Mouse (Mus musculus) thymus, postnatal 14 days (tissue): ENCODE results near the gene Npw.
"Not testable (repeated sequence)": the region's sequence is repeated elsewhere in the genome, so short reads cannot be mapped to it uniquely, and the experiment has no call there.

Source experiments
- DNase-seq: peaks from one replicate; pipeline ENCODE4 v3.0.0; 2021

Gene Npw

GRCm38 (mm10) chr17:24670246-24670844, 12.1 kb upstream of the Npw start:
- DNase-seq, result no peak

- DNase-seq, result peak; percentile 97
Measured at GRCm38 (mm10) chr17:24669545-24670245, 11.4 kb upstream of the Npw start, which contains the start of gene Zfp598. Gene Zfp598, plus strand, starts transcription at chr17:24669687.

GRCm38 (mm10) chr17:24669214-24669544, 10.9 kb upstream of the Npw start:
- DNase-seq, result not testable (repeated sequence)

- peak; percentile 65 for DNase-seq
Measured at GRCm38 (mm10) chr17:24667416-24667815, 9.2 kb upstream of the Npw start.

DNA sequence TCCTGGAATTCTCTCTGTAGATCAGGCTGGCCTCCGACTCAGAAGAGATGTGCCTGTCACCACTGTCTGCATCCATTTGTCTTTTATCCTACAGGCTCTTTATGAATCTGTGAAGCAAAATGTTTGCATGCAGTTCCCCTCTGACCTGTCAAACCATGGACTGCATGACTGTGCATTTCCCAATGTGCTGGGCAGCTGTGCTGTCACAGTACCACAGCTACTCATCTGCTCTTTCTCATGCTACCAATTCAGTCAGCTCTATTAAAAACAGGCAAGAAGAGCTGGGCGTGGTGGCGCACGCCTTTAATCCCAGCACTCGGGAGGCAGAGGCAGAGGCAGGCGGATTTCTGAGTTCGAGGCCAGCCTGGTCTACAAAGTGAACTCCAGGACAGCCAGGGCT, 8.8 kb upstream of the Npw start:
- DNase-seq, result not testable (repeated sequence)

DNA sequence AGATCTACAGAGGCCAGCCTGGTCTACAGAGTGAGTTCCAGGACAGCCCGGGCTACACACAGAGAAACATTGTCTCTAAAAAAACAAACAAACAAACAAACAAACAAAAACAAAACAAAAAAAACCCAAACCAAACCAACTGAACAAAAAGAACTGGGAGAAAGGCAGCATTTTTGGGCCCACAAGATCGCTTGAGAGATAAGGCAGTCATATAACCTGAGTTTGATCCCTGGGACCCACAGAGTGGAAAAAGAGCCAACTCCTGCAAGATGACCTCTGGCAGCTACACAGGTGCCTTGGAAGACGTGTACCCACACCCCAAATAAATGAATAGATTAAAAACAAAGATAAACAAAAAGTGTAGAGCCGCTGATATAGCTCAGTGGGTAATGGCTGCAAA, 3.3 kb downstream of the Npw start:
- no peak for DNase-seq

- DNase-seq, result peak; percentile 78
Measured at GRCm38 (mm10) chr17:24653967-24654710, 4.1 kb downstream of the Npw start.

DNA sequence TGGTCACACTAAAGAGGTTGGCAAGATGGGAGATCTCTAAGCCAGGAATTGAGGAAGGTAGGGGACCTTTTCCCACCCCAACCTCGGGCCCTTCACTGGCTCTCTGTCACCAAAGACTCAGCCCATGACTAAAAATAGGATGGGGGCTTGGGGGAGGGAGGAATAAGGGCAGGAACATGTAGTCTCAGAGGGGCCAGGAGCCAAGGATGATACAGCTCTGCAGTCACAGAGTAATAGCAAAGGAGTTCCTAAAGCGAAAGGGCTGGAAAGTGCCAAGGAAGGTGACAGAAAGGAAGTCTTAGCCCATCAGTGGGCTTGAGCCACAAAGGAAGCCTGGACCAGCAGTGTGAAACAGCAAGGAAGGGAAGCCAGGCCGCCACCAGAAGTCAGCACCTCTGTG, 6.4 kb downstream of the Npw start:
- DNase-seq, result no peak

GRCm38 (mm10) chr17:24650766-24651165, 7.5 kb downstream of the Npw start:
- DNase-seq, result no peak

- DNase-seq, result peak; percentile 51
Measured at GRCm38 (mm10) chr17:24650070-24650616, 8.1 kb downstream of the Npw start, which contains the start of gene Slc9a3r2. Gene Slc9a3r2, minus strand, starts transcription at chr17:24650327.

DNA sequence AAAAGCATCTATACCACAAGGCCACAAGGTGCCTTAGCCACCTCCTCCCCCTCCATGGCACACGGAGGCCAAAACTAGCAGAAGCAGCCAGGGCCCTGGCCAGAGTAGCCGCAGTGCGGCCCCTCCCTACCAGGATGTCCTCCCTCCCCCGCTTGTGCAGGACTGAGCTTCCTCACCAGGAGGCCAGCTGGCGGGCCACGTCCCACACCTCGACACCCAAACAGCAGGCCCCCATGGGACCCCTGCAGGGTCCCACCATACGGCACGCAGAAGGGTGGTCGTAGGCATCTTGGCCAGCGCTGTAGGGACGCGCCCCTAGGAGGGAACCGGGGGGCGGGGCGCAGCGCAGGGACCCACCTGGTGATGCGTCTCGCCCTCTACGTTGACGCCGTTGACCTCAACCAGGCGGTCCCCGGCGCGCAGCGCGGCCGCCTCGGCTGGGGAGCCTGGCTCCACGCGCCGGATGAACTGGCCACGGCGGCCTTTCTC, 8.6 kb downstream of the Npw start:
- peak; percentile 24 for DNase-seq

DNA sequence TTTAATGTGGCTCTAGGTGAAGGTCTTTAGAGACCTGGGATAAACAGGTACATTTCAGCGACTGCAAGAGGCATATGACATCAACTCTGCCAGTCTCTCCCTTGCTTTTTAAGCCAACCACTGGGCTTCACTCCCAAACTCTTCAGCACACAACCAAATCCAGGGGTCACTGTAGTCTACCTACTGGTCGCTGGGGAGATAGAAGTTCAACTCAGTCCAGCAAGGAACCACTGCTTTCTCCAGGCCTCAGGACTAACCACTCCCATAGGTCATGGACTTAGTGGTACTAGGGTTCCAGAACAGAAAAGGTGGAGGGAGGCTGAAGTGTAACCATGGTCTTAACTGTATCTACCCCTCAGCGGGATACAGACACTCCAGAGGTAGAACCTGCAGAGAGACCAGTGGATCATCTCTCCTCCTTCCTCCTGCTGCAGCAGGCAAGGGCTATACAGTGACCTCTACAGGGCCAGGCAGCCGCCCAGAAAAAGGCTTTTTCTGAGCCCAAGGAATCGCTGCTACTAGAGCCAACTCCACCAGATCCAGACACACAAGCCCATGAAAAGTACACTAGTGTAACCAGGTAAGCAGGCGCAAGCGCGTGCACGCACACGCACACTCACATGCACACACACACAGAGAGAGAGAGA, 9.4 kb downstream of the Npw start:
- no peak for DNase-seq

DNA sequence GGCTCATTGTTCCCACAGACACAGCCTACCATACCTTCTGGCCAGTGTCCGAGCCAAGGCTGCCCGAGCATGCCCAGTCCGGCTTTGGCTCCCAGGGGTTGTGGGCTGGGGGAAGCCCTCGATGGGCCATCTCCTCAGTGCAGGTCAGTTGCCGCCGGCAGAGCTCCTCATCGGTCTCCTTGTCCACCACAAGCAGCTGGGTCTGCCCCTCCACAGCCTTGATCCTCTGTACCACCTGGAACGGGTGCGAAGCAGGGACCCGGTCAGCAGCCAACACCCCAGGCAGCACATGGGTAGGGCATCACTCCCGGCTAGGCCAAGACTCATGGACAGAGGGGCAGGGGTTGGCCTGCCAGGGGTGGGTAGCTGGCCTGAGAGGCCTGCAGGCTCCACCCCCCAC, 10.8 kb downstream of the Npw start:
- DNase-seq, result no peak

GRCm38 (mm10) chr17:24646381-24646780, 11.9 kb downstream of the Npw start:
- no peak for DNase-seq

- DNase-seq, result no peak
Measured at GRCm38 (mm10) chr17:24645916-24646315, 12.3 kb downstream of the Npw start.

DNA sequence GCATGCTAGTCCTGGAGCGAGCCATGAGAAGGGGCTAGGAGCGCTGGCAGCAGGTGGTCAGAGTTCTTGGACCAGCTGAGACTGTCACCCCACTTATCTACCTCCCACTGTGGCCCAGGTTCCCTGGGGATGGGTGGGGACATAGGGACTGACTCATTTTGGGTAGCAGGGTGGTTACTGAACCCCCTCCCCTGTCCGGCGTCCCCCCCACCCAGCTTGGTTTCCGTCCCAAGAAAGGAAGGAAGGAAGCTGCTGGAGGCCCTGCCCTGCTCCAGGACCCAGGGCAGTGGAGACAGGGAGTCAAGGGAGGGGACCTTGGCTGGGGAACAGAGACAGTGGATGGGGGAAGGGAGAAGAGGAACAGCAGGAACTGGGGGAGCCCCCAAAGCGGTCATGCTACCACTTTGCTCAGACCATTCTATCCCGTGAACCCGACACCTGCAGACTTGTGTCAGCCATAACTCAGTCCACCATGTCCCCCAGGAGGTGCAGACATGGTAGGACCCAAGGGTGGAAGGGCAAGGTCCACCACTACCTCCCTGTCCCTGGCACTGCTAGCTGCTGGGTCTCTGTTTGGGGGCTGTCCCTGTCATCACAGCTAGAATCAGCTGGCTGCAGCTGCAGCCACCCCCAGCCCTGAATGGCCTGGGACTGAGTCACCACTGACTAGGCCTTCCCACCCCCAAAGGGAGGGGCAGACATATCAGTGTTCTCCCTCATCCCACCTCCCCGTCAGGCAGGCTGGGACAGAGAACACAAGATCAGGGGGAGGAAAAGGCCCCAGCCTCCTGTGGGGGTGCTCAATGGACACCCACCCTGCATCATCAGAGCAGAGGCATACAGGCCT, 13.2 kb downstream of the Npw start:
- DNase-seq, result no peak

- DNase-seq, result no peak
Measured at GRCm38 (mm10) chr17:24644030-24644715, 14.1 kb downstream of the Npw start.

- no peak for DNase-seq
Measured at GRCm38 (mm10) chr17:24642791-24643343, 15.4 kb downstream of the Npw start.

- no peak for DNase-seq
Measured at GRCm38 (mm10) chr17:24641944-24642343, 16.3 kb downstream of the Npw start.

DNA sequence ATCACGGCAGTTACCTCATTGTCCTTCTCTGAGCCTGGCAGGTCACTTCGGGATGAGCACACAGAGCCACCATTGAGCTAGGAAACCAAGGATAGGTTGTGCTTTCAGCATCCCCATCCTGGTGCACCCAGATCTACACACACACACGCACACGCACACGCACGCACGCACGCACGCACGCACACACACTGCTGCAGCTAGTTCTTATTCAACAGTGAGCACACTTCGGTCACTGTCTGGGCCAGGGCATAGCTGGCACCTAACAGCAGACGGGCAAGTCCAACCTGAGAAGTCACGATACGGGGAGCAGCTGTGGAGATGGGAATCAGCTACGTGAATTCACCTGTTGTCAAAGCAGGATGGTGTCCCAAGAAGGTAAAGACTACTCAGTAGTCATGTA, 17.7 kb downstream of the Npw start:
- DNase-seq, result no peak

GRCm38 (mm10) chr17:24640119-24640518, 18.1 kb downstream of the Npw start:
- DNase-seq, result no peak
